28 mouse cellular contexts compared by ENCODE assay signal in genomic region chr17:36253087-36253600, GRCm38 (mm10). TPM values are rescaled to one million over a fixed set of nuclear protein-coding genes. Genes with fewer than 3 reads are reported as not detected.
DNase-seq lines count a peak whose midpoint lies in the region; ATAC-seq lines count a peak whose summit lies in the region.
"Had no signal": no experiment of that assay in that cellular context is flagged by ENCODE, and none has a peak within 500 bp of the region (broad histone marks: within the 10 kb centered on the region; RNA-seq: fewer than 3 reads in every experiment).

No protein-coding gene starts in this region.

- no peaks in the 10 kb centered on the region for H3K36me3 ChIP-seq in kidney, embryonic 14.5 days (ENCODE audit: control insufficient read depth, insufficient read depth, low read length)
- H3K36me3 ChIP-seq in lung, embryonic 16.5 days (ENCODE audit: control insufficient read depth, insufficient read depth, low read length): peaks cover 5% of the 10 kb centered on the region; the same call in 1 of the 2 replicates
- H3K36me3 ChIP-seq: midbrain, embryonic 15.5 days had no signal

- no peak for ATAC-seq in kidney, embryonic 14.5 days (ENCODE audit: low FRiP score, low TSS enrichment)
- 0 out of 2 replicates have a peak, but pooled peaks have one; percentile 7 for ATAC-seq in lung, embryonic 16.5 days (ENCODE audit: low read depth)
- ATAC-seq: forebrain, embryonic 13.5 days; midbrain, embryonic 15.5 days; Patski had no signal

- H3K27ac ChIP-seq in kidney, embryonic 14.5 days (ENCODE audit: low read depth, low read length): no peak overlapping the region
- H3K27ac ChIP-seq in lung, embryonic 16.5 days (ENCODE audit: low read length): peak overlapping the region; percentile 91
- H3K27ac ChIP-seq: forebrain, embryonic 13.5 days; hindbrain, embryonic 13.5 days; midbrain, embryonic 15.5 days had no signal

- no peak overlapping the region for H3K4me2 ChIP-seq in kidney, embryonic 14.5 days (replicated peaks; ENCODE audit: low read depth, low read length)
- no peak overlapping the region for H3K4me2 ChIP-seq in lung, embryonic 16.5 days (ENCODE audit: low read depth, low read length)

- peaks cover 18% of the 10 kb centered on the region; the same call in 1 of the 2 replicates for H3K27me3 ChIP-seq in kidney, embryonic 14.5 days (ENCODE audit: control insufficient read depth, insufficient read depth, low read length)
- H3K27me3 ChIP-seq in lung, embryonic 16.5 days (ENCODE audit: control insufficient read depth, insufficient read depth, low read depth, low read length): peaks cover 7% of the 10 kb centered on the region
- H3K27me3 ChIP-seq: Patski had no signal

- DNase-seq in kidney, adult 9 months: peak; percentile 44
- DNase-seq in lung, postnatal 25 days (ENCODE audit: low spot score): no peak
- peak; percentile 96 for DNase-seq in R1 (ENCODE audit: low read depth, low spot score)
- DNase-seq in naive thymus-derived CD4-positive, alpha-beta T cell, adult 2 months (ENCODE audit: low read depth): peak; percentile 50
- DNase-seq in cerebellum, adult 11-12 months: no peak
- no peak for DNase-seq in cerebellum, adult 8-10 months
- DNase-seq: adrenal gland, postnatal 10 days; cerebellum, adult 9-10 months; gastrocnemius, postnatal 36 days; kidney, postnatal 25 days; layer of hippocampus, postnatal 36 days; right cerebral cortex, adult 18-20 months had no signal

- no peak overlapping the region for H3K4me3 ChIP-seq in kidney, embryonic 14.5 days (ENCODE audit: low read length)
- H3K4me3 ChIP-seq in lung, embryonic 16.5 days (ENCODE audit: low read length): no peak overlapping the region
- H3K4me3 ChIP-seq: forebrain, embryonic 13.5 days; midbrain, embryonic 15.5 days had no signal

- 58% methylated on average over 6 of the region's 6 CpGs for WGBS in kidney, embryonic 14.5 days
- WGBS in lung, embryonic 16.5 days: 27% methylated on average over 6 of the region's 6 CpGs

- peaks cover 7% of the 10 kb centered on the region; the same call in 1 of the 2 replicates for H3K4me1 ChIP-seq in kidney, embryonic 14.5 days (ENCODE audit: control insufficient read depth, insufficient read depth, low read length)
- peaks cover 17% of the 10 kb centered on the region for H3K4me1 ChIP-seq in lung, embryonic 16.5 days (replicated peaks; ENCODE audit: control insufficient read depth, insufficient read depth, low read length)

- H3K9me3 ChIP-seq in kidney, embryonic 14.5 days (ENCODE audit: control insufficient read depth, low read length): no peaks in the 10 kb centered on the region
- no peaks in the 10 kb centered on the region for H3K9me3 ChIP-seq in lung, embryonic 16.5 days (ENCODE audit: control insufficient read depth, low read length)
- H3K9me3 ChIP-seq: forebrain, embryonic 13.5 days; G1E; hindbrain, embryonic 13.5 days; midbrain, embryonic 15.5 days had no signal

- H3K9ac ChIP-seq in kidney, embryonic 14.5 days (ENCODE audit: low read depth, low read length): no peak overlapping the region
- no peak overlapping the region for H3K9ac ChIP-seq in lung, embryonic 16.5 days (ENCODE audit: low read length)
- H3K9ac ChIP-seq: forebrain, embryonic 13.5 days; hindbrain, embryonic 13.5 days; midbrain, embryonic 15.5 days had no signal

RNA-seq across cellular contexts. Expression of gene Rpp21, which starts 4.7 kb away (rescaled TPM):
- 120 and 163 TPM in 2 replicates for polyA plus RNA-seq in kidney, embryonic 14.5 days (2014; fragmentation: Nextera tagmentation; extraction: Ambion mirVana)
- polyA plus RNA-seq in lung, embryonic 16.5 days (2015; fragmentation: Nextera tagmentation; extraction: Ambion mirVana): 193 and 196 TPM in 2 replicates

RNA-seq across cellular contexts. Expression of gene Trim39, which starts 18.9 kb away (rescaled TPM):
- 11.5 and 16.7 TPM in 2 replicates for polyA plus RNA-seq in kidney, embryonic 14.5 days (2014; fragmentation: Nextera tagmentation; extraction: Ambion mirVana)
- polyA plus RNA-seq in lung, embryonic 16.5 days (2015; fragmentation: Nextera tagmentation; extraction: Ambion mirVana): 16.8 and 17.4 TPM in 2 replicates

RNA-seq across cellular contexts. Expression of gene H2-M10.2, which starts 33.1 kb away (rescaled TPM):
- 0.19 TPM in 1 of 2 replicates, not detected in the other for polyA plus RNA-seq in kidney, embryonic 14.5 days (2014; fragmentation: Nextera tagmentation; extraction: Ambion mirVana)
- not detected in 2 replicates for polyA plus RNA-seq in lung, embryonic 16.5 days (2015; fragmentation: Nextera tagmentation; extraction: Ambion mirVana)
- polyA plus RNA-seq: activated CD4-positive, CD25-positive, alpha-beta regulatory T cell, adult 4 months; embryonic facial prominence, embryonic 14.5 days; forebrain, embryonic 13.5 days; G1E; heart, embryonic 14.5 days; intestine, embryonic 14.5 days; liver, adult 2 months; liver, embryonic 16.5 days; myocyte; thymus, postnatal 0 days; urinary bladder, adult 2 months had no signal

Comparison
In these comparisons a context has a peak if more than half of its experiments do, and no peak if none do; other contexts are left out.
1. DNase-seq: peak in kidney, adult 9 months (single experiment), R1 (single experiment) and naive thymus-derived CD4-positive, alpha-beta T cell, adult 2 months (single experiment); none in lung, postnatal 25 days (single experiment), cerebellum, adult 11-12 months (single experiment) and cerebellum, adult 8-10 months (single experiment).